Mouse (Mus musculus): ENCODE measurements around the gene Mok. TPM values are rescaled to one million over a fixed set of nuclear protein-coding genes. Genes with fewer than 3 reads are reported as not detected.

Mok gene
- total RNA-seq, 2 experiments from 2014 or later = not detected

DNA sequence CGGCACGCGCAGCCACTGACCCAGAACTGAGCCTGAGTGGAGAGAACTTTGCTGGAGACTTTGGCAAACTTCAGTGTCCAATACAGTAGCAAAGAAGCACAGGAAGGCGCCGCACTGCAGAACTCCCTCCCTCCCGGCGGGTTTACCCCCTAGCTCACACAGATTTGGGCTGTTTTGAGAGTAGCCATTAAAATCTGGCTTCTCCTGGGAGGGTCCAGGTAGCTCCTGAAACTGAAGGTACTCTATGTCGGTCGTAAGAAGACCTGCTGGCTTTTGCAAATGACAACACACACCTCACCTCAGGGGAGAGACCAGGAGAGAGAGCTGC lies 10.2 kb upstream of the Mok start:
- no peak for ATAC-seq (replicated peaks; ENCODE audit: low FRiP score, poor library complexity, severe bottlenecking)

DNA sequence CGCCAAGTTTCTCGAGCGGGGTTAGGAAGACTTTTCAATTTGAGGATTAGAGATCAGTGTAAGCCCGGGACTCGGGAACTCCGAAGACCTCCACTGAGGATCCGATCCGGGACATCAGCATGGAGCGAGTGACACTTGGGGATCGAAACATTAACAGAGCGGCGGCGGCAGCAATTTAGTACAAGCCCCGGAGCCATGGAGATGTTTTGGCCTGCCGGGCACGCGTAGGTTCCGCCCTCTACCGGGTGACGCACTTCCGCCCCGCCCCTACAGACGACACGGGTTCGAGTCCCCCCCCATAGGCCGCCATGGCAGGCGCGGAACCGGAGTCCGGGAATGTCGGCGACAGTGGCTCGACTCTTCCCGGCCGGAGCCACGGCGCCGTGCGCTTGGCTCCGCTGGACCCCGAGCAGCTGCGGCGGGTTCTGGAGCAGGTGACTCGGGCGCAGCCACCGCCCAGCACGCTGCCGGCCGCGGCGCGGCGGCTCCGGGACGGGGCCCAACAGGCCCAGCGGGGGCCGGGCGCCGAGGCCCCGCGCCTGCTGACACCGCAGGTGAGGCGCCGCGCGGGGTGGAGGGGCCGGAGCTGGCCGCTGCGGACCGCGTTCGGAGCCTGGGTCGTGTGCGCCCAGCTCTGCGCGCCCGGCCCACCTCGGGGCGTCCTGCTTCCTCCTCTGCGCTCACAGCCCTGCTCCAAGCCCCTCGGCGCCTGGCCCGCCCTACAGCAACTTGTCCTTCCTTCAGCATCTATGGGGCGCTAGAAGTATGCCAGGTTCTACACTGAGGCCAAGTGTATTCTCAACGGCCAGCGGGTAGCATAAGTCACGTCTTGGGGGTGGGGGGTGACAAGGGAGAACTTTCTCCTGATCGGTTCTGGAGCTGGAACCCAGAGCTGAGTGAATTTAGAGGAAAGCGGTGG lies 9.5 kb upstream of the Mok start, which contains the start of gene Zfp839:
Gene Zfp839 (plus strand): TSS at position 244 of the 919 bp plus-strand sequence.
- ATAC-seq (replicated peaks; ENCODE audit: low FRiP score, poor library complexity, severe bottlenecking) = 0 out of 2 replicates have a peak, but pooled peaks have one; percentile 33

DNA sequence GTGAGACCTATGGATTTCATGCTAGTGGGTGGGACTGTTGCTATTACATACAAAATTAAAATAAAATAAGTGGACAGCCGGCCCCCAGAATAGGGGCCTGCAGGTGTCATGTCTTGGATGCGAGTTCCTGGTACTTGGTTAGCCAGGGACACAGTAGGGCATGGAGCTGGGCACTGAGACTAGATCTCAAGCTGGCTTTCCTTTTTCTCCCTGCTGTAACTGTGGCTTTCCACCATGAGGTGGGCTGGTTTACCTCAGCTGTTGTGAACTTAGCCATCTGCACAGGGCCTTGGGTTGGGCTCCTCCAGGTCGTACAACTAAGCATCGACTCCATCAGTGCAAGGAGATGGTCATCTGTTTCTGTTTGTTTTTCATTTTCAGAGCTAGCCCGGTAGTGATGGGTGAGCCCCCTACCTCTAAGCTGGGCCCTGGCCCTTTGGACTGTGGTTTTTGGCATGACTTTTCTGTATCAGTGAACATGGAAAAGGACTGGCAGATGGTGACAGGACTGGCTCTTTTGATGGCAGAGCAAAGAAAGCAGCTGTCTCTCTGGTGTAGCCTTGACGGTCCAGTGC lies 5.5 kb upstream of the Mok start:
- ATAC-seq (replicated peaks; ENCODE audit: low FRiP score, poor library complexity, severe bottlenecking) = no peak

DNA sequence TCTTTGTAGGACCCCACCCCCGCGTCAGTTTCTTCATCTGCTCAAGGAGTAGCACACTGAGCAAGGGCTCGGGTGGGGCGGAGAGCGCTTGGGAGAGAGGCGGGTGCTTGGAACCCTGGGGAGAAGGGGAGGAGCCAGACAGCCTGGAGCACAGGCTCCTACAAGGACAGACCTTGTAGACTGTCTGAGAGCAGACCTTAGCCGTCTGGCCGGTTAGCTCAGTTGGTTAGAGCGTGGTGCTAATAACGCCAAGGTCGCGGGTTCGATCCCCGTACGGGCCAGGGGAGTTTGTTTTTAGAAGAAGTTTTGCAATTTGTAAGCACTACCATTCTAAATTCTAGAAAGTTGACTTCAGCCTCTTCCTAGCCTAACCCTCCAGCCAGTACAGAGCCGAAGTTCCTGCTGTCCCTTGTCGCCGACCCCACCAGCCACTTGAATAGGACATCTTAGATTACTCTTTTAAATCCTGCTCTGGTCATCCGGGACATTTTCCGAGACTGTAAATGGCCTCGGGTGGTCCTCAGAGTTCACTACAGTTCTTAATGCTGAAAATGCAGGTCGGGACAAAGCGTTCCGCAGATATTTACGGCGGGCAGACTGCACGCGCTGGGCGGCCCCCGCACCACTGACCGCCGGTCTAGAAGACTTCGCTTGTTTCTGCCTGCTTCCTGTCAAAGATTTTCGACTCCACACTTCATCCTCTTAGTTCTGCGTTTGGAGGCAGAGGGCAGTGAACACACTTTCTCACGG lies 4.6 kb upstream of the Mok start:
- peak; percentile 82 for ATAC-seq (replicated peaks; ENCODE audit: low FRiP score, poor library complexity, severe bottlenecking)

DNA sequence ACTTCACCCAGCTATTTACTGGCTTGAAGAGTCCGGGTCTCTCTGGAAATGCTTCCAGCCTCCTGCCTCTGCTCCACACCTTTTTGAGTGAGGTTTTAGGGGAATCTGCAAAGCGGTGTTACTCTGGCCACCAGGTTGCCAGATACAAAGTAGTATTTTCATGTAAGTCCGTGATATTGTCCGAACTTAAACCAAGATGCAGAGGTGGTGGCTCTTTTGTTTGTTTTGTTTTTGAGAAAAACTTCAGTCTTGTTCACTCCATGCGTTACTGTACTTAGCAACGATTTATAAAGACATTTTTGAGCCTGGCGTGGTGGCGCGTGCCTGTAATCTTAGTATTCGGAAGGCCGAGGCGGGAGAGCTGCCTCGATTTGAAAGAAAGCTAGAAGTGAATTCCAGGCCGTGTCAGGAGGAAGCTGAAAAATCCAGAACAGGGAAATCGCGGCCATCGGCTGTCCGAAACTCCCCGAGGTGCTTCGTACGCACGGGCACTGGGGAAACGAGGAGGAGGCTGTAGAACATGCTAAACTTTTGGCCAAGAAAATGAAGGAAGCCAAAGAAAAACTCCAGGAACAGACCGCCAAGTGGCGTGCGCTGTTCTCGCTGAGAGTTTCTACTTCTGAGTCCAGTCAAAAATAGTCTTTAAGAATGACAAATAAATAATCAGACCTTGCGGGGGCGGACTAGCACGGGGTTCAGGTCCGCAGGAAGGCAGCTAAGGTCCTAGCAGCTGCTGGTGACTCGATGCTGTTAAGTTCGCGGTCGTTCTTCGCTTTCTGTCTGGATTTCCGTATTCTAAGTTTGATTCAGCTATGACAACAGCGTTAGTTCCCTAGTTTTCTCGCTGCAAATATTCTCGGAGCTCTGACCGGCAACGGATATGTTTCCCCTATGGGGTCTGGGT lies 3.7 kb upstream of the Mok start:
- ATAC-seq (replicated peaks; ENCODE audit: low FRiP score, poor library complexity, severe bottlenecking) = peak; percentile 32

DNA sequence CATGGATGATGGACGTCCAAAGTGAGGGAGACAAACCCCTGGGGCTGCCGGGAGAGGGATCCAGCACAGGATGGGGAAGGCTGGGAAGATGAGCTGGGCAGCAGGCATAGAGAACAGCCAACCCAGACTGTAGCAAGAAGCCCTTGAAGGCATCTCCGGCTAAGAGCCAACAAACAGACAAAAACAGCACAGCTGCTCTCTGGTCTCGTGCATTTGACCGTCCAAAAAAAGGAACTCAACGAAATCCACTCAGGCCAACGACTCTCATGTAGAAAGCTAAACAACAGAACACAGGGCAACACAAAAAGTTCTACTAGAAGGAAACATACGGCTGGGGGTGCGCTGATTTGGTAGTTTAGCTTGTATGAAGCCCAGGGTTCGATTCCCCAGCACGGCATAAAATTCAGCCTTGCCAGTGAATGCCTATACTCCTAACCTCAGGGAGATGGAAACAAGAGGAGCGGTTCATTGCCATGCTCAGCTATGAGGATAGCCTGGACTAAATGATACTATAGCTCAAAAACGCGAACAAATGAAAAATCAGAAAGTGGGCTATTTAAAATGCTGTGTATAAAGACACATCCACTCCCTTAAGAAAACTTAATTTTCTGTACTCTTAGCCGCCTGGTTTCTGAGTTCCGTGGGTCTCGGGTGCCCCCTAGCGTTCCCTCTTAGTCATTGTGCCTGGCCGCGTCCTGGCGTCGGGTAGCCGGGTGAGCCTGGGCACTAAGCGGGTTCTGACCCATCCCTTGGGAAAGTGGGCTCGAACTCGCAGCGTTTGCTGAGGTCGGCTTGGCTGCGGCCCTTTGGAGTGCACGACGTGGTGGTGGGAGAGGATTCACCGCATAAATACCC lies 2.7 kb upstream of the Mok start:
- peak; percentile 72 for ATAC-seq (replicated peaks; ENCODE audit: low FRiP score, poor library complexity, severe bottlenecking)

DNA sequence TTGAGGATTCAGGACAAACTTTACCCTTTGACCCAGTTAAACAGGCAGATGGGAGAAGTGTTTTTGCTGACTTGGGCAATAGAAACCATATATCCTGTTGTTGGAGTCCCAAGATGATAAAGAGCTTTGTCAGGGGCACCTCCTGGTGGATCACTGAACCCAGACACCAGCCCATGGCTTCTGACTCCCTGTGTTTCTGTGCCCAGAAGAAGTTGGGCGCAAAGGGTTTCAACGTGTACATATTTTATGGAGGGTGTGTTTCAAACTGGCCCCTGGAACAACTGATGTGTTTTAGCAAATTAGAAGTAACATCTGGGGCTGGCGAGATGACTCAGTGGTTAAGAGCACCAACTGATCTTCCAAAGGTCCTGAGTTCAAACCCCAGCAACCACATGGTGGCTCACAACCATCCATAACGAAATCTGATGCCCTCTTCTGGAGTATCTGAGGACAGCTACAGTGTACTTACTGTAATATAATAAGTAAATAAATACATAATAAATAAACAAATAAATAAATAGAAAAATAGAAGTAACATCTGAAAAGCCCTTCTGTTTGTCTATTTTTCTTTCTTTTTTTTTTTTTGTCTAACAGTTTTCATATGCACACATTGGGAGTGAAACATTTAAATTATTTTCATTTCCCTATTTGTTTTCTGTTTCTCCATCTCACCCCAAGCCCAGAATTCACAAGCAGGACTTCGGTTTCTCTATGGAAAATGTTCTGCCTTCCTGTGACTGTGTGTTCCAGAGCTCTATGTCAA lies 1.2 kb upstream of the Mok start:
- ATAC-seq (replicated peaks; ENCODE audit: low FRiP score, poor library complexity, severe bottlenecking) = no peak

DNA sequence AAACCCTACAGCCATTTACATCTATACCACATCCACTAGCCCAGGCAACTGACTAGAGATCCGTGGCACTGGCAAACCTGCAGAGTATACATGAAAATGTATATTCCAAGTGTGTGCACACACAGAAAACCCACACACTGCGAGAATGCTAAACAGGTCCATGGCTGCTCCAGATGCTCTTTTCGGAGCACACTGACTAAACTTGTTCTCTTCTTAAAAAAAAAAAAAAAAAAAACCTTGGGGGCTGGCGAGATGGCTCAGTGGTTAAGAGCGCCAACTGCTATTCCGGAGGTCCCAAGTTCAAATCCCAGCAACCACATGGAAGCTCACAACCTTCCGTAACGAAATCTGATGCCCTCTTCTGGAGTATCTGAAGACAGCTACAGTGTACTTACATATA lies 2.9 kb downstream of the Mok start:
- no peak for ATAC-seq (replicated peaks; ENCODE audit: low FRiP score, poor library complexity, severe bottlenecking)

DNA sequence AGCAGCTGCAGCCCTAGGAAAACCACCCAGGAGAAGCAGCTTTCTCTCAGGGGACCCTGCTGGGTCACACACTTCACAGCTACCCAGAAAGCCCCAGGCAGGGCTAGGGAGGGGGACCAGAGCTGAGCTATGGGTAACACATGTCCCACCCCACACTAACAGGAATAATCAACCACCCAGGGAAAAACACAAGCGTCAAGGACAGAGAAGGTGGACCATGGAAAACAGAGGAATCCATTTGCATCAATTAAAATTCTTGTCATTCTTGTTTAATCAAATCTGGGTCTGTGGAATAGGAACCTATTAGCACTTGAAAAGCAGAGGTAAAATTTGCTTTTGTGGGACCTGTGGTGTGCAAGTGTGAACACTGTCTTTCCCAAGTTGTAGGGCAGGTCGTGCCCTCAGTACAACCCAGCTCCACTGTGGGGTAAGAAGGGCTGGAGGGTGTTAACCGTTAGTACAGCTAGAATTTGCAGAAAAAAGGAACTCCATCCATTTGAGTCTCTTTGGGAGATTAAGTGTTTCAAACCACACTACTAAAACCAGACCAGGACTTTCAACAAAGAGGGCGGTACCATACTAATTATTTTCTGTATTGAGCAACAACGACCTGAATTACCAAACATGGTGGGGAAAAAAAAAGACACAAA lies 3.4 kb downstream of the Mok start:
- no peak for ATAC-seq (replicated peaks; ENCODE audit: low FRiP score, poor library complexity, severe bottlenecking)

DNA sequence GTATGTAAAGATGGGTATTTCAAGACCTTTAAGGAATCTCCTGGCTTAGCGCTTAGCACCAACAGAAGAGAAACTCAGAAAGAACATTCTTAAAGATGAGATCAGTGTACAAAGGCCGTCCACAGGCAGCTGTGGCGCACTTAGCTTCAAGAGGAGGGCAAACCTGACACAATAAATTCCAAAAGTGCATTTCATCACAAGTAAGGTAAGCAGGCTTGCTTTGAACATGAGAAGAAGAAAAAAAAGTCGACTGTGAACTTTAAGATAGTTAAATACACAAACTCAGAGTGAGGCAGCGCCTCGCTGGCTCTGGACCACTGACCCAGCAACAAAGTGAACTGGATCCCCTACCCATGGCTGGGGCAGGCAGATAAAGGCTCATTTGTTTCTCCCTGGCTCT lies 4.0 kb downstream of the Mok start:
- no peak for ATAC-seq (replicated peaks; ENCODE audit: low FRiP score, poor library complexity, severe bottlenecking)

DNA sequence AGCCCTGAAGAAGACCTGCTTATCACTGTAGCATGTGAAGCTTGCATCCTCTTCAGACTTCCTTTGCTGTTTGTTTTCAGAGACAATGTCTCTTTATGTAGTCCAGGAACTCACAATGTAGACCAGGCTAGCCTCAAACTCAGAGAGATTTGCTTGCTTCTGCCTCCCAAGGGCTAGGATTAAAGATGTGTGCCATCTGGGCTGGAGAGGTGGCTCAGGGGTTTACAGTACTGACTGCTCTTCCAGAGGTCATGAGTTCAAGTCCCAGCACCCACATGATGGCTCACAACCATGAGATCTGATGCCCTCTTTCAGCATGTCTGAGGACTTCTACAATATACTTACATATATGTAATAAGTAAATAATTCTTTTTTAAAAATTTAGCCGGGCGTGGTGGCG lies 5.6 kb downstream of the Mok start:
- ATAC-seq (replicated peaks; ENCODE audit: low FRiP score, poor library complexity, severe bottlenecking) = no peak

DNA sequence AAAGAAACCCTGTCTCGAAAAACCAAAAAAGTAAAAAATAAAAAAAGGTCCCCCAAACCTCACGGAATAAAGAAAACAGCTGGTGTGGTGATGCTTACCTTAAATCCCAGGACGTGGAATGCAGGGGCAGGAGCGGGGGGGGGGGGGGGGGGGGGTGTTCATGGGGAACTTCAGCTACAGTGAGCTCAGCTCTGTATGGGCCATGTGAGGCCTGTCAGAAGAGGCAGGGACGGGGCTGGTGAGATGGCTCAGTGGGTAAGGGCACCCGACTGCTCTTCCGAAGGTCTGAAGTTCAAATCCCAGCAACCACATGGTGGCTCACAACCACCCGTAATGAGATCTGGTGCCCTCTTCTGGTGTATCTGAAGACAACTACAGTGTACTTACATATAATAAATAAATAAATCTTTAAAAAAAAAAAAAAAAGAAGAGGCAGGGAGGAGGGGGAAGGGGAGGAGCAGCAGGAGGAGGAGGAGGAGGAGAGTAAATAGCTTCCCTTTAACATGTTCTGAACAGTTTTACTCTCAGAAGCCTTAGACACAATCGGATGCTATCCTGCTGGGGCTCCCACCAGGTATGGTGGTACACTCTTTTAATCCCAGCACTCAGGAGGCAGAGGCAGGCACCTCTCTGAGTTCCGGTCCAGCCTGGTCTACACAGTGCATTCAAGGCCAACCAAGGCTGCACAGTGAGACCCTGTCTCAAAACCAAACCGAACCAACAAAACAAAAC lies 10.3 kb downstream of the Mok start:
- ATAC-seq (replicated peaks; ENCODE audit: low FRiP score, poor library complexity, severe bottlenecking) = no peak

DNA sequence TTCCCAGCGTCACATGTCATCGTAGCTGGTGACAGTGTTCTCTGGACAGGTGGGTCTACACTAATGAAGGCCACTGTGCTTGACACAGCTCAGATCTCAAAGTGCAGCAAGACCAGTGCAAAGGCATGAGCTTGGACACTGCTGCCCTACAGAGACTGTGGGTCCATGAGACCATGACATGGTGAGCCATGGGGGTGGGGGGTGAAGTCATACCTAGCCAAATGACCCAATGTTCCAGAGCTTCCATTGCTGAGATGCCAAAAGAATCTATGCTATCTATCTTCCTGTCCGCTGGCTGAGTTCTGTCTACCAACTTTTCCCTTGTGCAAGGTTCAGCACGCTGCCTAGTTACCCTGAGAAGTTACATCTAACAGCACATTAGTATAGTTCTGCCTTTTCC lies 11.8 kb downstream of the Mok start:
- no peak for ATAC-seq (replicated peaks; ENCODE audit: low FRiP score, poor library complexity, severe bottlenecking)

DNA sequence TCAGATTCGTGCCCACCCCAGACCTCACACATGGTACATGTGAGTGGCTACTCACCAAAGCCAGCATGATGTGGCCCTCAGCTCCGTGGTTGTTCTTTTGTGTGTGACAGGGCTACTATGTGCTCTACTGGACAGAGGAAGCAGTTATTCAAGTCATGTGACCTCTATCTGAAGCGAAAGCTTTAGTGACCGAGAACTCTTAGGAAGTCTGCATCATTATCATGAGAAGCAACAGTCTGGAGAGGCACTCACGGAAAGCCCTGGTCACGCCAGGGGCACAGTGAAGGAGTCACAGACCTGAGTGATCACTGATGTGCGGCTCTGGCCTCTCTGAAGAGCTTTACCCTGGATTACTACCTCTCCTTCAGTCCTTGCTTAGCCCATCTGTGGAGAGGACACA lies 18.4 kb downstream of the Mok start:
- no peak for ATAC-seq (replicated peaks; ENCODE audit: low FRiP score, poor library complexity, severe bottlenecking)

DNA sequence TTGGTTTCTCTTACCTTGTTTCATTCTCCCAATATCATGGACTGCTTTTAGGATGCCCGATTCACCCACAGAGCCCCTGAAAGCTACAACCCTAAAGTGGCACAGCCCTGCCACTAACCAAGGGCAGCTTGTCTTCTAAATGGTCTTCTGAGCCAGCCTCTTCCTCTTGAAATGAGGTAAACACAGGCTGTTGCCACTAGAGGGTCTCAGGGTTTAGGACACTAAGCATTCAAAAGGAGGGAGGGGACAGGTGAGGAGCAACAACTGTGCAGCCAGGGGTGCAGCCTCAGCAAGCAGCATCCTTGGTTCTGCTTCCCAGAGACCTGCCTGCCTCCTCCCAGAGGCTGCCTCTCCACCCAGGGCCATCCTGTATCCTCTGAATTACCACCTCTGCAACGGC lies 19.0 kb downstream of the Mok start:
- ATAC-seq (replicated peaks; ENCODE audit: low FRiP score, poor library complexity, severe bottlenecking) = no peak

DNA sequence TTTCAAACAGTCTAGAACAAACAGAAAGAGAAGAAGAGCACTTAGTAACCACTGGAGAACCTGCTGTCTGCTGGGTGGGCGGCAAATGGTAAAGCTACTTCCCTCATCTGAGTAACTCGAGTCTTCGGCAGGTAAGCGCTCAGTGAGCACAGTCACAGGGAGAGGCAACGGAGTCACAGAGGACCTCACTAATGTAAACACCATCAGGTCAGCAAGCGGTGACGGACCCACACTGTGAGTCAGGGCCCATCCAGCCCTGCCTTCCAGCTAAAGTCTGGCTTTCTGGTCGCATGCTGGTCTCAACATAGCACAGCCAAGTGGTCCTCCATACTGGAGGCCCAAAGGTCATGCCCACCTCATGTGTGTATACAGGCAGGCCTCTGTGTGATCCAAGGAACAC lies 21.4 kb downstream of the Mok start:
- ATAC-seq (replicated peaks; ENCODE audit: low FRiP score, poor library complexity, severe bottlenecking) = no peak

DNA sequence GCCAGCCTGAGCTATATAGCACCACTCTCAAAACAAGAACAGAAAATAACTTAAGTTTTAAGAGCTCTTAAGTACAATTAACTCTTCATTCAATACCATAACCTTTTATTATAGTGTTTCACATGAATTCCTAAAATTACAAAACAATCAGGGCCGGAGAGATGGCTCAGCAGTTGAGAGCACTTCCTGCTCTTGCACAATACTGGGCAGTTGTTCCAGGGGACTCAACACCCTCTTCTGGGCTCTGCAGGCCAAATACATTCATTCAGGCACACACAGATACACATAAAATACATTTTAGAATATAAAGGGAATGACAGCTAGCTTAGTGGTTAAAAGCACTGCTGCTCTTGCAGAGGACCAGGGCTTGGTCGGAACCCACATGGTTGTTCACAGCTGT lies 23.9 kb downstream of the Mok start:
- ATAC-seq (replicated peaks; ENCODE audit: low FRiP score, poor library complexity, severe bottlenecking) = no peak
